Mouse (Mus musculus): Measurements from ENCODE around the gene Dmap1. TPM values are rescaled to one million over a fixed set of nuclear protein-coding genes. Genes with fewer than 3 reads are reported as not detected.

The Dmap1 gene
- total RNA-seq, 2 experiments from 2014 or later, result 29.1 to 29.4 TPM

DNA sequence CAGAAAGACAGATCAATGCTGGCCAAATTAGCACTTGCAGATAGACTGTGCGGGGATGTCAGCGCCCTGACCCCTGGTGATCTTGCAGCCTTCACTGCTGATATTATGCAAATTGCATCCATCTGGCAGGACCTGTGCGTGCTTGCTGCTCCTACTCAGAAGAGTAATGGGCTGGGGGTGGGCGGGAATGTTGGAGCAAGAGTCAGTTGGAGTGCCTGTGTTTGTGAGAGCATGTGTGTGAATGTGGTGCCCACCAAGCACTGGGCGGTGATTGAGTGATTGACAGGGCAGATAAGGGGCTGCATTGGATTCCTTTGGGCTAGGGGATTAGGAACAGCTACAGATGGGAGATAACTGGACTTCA lies 26.6 kb downstream of the Dmap1 start:
- DNase-seq, result no peak

DNA sequence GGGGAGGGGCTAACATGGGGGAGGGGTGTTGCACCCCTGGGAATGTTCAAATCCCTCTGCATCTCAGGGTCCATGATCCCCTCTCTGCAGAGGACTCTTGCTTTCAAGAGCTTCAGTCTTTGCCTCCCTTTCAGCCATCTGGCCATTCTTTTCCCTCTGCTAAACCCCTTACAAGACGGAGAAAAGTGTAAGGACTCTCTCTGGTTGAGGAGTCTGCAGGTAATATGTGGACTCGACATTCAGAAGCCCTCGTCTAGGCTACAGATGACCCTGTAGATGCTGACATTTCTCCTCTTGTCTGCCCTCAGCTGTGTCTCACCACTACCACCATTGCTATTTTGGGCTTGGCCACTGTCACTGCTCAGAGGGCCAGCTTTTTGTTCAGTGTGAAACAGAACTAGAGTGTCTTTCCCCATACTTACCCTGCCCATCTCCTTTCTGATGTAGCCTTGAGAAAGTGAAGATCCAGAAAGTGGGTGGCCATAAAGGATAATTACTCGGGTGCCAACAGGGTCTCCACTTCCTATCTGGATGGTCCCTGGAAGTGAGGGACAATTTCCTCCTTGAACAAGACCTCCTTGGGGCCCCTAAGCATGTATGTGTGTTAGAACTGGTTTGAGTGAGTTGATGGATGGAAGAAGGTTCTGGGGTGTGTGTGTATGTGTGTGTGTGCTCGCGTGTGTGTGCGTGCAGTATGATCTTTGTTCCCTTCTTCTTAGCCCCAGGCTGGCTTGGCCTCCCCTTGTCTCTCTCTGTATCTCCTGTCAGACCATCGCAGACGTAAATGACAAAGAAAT lies 27.2 kb downstream of the Dmap1 start:
- DNase-seq, result no peak

DNA sequence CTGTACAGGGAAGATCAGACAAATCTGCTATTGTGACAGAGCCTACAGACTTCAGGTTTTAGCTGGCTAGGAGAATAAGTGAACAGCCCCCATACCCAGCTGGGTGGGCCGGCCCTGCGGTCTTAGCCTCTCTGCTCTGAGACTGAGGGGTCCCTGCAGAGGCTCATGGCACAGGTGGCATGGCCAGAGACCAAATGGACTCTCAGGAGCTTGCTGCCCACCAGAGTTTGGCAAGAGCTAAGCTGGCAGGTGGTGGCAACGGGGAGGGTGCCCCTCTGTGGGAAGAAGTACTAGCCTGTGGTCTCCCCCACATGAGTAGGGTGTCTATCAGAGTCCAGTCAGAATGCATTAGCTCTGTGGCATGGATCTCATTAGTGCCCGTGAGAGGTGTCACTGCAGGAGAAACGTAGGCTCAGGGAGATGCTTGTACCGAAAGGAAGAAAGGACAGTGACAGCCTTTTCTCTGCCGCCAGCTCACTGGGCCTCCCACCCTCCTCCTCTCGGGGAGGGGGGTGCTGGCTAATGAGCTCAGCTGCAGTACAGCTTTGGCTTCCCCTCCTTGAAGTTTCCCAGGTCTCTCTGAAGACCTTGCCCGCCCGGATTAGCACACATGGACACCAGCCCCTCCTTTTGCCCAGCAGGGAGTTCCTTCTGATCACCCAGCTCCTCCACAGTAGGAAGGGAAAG lies 27.9 kb downstream of the Dmap1 start:
- no peak for DNase-seq

DNA sequence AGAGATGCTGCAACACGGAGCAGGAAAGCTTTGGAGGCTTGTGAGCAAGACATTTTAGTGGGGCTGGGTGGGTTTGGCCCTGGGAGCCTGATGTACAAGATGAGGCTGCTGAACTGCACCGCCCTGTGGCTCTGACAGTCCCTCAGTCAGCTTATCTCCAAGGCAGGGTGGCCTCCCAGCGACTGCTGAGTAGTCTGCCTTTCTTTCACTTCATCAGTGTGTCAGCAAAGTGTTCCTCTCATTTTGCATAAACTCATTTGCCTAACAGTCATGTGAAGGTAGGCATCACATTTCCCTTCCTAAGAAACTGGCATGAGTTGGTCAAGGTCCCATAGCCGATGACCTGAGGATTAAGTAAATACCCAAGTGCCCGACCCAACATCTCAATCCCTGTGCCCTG lies 29.3 kb downstream of the Dmap1 start:
- no peak for DNase-seq

DNA sequence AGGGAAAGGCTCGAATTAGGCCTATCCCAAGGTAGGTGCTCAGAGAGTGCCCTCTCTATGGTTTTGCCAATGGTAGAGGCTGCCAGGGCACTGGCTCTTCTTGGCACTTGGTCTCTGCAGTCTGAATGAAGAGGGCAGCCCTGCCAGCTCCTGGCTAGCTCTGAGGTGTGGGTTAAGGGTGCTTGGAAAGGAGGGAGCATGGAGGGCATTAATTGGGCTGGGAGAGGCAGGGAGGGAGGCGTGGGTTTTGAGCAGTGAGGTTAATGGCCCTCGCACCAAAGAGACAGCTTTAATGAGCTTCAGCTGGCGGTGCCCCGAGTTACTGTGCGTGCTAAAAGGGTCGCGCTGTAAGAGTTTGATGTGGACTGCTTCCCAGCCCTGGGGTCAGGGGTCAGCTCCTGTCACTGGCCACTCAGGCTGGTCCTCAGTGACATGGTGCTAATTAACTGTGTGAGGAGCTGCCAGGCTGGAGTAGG lies 30.4 kb downstream of the Dmap1 start:
- no peak for DNase-seq

DNA sequence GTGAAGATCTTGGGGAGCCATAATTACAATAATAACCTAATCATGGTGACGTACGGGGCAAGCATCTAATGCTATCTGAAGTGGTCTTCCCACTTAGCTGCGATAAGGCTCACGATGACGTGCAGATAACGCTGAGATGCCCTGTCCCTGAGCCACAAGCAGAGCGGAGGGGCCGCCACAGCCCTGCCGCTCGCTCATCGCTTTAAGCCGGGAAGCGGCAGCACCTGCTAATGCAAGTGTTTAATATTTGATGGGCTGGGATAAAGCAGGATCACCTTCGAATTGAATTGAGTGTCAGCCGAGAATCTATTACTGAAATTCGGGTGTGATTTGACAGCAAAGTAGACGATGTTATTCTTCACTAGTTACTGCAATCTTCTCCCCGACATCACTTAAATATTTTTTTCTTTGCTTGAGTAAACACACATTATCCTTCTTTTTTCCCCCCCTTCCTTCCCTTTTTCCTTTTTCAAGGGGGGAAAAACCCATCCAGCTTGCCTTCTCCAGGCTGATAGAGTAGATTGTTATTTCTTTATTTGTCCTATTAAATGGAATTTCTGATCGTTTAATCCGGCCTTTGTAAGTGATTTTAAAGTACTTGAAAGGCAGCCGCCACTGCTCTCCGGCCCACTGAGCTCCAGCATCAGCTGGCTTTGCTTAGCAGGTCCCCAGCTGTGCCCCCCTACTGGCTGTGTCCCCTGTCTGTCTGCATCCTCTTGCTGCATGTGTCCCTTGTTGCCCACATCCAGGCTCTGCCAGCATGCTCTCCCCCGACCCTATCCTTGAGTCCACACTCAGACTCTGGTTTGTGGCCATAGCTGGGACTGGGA lies 34.9 kb downstream of the Dmap1 start:
- no peak for DNase-seq

DNA sequence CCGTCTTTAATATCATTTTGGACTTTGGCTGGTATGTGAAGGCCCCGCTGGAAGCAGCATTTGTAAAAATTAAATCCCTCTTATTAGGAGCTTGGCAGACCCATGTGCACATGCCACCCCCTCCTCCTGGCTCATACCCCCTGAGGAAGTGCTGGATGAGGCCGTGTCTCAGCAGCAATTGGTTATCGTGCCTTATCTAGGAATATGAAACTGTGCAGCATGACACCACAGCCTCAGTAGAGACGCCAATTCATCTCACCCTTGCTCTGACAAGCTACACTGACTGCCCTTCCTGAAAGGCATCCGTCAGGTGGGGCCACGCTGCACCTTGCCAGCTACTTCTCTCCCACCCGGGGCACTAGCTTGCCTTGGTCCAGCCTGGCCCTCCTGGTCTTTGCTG lies 35.6 kb downstream of the Dmap1 start:
- no peak for DNase-seq

DNA sequence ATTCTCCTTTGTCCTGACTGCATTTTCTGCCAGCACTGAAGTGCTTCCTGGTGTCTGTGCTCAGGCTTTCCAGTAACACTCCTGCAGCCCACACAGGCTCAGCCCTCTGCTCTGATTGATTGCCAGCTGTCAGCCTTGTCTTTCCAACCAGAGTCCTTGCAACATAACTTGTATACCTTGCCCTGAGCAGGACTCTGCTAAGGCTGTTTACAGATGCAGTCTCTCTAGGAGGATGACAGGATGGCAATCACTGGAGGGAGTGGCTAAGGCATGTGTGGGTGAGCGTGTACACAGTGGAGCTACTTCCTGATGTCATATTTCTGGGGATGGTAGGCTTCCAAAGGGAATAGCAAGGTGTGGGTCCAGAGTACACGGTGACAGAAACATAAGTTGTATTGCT lies 36.2 kb downstream of the Dmap1 start:
- DNase-seq, result no peak

DNA sequence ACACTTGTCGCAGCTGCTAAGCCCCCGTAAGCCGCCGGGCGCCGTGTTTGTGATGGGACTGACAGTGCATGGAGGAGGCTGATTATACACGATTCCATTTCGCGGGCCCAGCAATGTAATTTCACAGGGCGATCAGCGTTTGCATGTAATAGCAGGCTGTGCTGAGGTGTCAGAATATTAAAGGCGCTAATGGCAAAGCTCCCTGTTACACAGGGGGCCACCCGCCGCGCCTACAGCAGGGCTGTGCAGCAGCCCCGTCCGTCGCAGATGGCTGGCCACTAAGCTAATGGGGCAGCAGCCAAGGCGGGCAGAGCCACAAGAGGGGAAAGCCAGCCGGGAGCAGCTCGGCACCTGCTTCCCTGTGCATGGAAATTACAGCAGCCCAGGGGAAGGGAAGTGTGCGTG lies 37.0 kb downstream of the Dmap1 start:
- no peak for DNase-seq

DNA sequence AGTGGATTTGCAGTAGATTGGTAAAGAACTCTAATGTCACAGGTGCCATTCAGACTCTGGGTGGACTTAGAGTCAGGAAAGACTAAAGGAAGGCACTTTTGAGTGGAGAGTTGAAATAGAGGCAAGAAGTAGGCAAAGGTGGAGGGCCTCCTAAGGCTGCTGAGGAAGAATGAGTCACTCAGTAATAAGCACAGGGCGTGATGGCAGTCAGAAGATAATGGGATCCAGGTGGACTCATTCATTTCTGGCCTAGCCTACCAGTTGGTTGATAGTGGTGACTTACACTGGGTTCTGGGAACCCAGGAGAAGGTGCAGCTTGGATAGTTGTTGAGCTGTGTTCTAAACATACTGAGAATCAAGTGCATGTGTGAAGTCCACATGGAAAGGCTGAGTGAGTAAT lies 40.3 kb downstream of the Dmap1 start:
- no peak for DNase-seq

DNA sequence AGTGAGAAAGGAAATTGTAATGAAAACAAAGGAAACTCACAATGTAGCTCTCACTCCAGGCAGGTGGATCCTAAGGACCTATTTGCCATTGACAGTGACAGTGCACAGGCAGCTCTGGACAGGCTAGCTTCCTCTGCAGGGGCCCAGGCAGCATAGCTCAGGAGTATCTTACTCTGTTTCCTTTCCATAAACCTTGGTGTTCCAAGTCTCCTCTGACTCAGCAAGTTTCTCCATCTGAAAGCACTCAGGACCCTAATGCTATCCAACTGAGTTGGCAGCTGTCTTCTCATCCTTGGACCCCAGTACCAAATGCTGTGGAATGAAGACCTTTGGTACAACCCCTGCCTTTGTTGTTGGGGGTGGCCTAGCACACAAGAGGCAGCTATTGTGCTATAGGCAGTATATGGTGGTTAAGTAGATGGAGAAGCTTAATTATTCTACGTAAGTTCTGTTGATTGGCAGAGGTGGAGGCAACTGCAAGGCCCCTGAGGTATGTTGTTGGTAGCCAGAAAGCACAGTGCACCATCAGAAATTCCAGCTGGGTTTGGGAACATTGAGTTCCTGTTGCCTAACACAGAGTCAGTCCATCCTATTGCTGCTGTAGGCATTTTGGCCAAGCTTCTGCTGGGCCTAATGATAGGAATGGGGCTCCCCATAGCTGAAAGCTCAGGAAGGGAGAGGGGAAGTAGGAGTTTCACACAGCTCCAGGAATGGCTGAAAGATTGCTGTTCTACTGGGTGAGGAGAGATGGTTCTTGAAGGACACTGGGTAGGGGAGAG lies 41.0 kb downstream of the Dmap1 start:
- no peak for DNase-seq

DNA sequence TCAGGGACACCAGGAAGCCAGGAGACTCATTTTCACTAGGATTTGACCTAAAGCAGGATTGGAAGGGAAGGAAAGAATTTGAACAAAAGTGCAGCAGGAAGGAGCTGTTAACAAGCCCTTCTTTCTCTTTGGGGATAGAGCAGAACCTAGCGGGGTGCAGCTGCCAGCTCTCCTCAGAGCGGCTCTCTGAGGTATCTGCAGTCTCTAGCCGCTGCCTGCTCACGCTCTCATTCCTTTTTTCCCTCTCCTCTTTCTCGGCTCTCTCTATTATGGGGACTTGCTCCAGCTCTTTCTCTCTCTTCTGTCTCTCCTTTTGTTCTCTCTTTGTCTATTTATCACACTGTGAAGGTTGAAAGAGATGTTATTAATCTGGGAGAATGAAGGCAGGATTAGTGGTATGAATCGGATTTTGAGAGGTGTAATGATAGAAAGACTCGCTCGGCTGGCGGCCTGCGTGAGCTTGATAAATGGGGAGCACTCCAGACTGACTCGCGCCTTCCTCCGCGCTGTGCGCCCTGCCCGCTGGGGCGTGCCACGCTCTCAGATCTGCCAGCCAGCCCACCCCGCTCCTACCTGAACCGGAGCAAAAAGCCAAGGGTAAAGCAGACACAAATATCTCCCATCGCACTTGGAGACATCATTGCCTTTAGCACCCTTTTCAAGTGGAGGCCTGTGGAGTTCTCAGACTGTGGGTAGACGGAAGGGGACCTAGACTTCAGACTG lies 45.0 kb downstream of the Dmap1 start:
- no peak for DNase-seq

DNA sequence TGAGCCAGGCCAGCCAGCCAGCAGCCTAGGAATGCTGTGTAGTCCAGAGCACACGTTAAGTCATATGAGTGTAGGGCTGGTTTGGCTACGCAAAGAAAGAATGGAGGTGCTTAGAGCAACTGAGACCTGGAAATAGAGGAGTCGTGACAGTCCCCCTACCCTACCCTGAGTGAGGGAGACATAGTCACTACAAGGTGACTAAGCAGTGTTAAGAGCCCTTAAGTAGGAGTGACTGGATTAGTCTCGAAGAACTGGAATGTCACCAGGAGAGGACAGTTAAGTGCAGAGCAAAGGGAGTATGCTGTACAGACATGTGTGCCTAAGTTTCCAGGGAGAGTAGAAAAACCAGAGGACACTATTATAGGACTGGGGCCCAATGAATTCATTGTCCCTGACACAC lies 45.9 kb downstream of the Dmap1 start:
- DNase-seq, result no peak

DNA sequence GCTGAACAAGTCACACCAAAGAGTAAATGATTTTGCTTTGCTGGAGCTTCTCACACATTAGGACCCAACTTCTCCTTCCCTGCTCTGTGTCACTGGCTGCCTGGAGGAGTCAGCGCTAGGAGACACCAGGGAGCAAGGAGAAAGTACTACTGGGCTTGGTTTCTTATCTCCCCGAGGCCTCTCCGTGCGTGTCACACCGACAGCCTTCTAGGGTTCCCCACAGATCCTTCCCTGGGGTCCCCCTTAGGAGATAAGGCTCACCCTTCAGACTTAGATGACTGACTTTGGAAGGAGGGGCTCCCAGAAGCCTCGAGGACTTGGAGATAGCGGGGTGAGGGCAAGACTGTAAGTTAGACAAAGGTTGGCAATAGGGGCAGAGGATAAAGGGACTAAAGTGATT lies 47.4 kb downstream of the Dmap1 start:
- DNase-seq, result no peak

DNA sequence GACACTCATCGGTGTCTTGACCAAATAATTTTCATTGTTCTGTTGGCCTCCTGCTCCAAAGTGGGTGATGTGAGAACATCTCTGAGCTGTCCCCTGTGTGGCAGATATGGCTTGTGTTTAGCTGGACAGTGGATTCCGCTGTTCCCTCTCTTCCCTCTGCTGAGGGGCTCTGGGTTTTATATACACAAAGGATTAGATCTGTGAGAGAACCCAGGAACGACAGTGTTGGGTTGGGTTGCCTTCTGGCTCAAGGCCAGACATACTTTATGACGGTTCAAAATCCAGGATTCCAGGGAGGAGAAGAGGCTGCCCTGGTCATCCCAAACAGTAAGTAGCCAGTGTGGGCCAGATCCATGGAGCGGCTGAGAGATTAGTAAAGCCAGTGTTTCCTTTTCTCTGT lies 48.5 kb downstream of the Dmap1 start:
- no peak for DNase-seq

DNA sequence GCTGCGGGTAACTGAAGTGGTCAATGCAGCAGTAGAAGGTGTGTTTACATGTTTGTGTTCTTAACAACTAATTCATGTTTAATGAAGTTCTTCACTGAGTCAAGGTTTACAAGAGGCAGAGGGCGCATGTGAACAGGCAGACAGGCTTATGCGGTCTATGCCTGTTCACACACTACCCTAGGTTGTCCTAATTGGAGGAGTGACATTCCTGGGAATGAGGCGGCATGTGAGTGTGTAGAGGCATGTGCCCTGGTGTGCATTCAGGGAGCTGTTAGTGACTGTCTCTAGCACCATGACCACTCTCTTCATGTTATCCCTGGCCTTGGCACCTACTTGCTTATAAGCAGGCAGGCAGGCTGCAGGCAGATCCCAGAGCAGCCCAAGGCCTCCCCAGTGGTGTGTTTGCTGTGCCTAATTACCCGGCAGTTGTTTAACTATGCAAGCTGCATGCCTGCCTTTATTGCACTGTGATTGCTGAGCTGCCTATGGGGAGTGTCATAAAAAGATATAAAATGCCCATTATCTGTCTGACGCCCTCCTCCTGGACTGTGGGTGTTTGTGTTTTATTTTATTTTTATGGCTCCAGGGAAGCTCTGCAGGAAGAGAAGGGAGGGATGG lies 51.9 kb downstream of the Dmap1 start:
- no peak for DNase-seq

DNA sequence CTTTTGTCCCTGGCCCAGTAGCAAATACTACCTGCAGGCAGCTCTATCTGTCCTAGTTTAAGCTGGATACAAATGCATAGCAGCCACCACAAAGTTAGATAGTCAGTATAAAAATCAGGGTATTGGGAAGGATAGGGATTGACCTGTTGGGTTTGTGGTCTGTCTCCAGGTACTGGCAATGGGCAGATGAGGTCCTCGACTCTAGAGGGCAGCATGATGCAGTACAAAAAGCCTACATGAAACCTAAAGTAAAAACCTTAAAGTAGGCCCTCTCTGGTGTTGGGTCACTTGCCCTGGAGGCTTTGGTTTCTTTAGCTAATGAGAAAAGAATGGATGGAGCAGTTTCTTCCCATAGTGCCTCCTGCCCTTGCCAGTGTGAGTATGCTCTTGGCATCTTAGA lies 53.6 kb downstream of the Dmap1 start:
- no peak for DNase-seq

Measured in heart, postnatal 4 days (tissue).